Mouse (Mus musculus): ENCODE data around the gene E130208F15Rik. TPM values are rescaled to one million over a fixed set of nuclear protein-coding genes. Genes with fewer than 3 reads are reported as not detected.

Gene E130208F15Rik
- under 1 TPM; 0.45 to 0.99 TPM for total RNA-seq (2021)

DNA sequence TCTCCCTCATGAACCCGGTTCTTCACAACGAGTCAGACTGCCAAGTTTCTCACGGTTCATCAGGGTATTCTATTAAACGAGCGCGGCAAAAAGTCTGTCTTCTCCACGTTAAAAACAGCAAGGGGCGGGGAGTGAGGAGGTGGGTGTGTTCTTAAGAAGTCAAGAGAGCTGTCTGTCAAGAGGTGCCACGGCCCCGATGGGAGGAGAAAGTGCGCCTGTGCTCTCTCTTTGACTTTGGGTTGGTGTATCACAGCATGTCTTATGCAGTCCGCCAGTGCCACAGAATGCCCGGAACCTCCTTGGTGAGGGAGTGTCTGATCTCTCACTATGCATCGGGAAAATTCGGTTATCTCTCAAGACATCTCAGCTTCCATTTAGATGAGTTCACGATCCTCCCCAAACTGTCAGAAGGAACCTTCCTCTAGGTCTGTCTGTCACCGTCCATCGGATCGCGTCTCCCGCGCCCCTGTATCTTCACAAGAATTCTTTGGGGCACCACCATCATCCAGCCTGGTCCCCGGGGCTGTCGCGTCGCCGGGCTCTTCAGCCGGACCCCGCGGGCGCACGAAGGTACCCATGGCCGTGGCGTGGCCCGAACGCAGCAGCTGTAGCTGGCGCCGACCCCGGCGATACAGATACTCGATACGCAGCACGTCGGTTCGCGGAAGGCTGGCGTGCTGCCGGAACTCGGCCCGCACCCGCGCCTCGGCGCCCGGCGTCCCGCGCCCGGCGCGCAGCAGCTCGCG is at the start of gene E130208F15Rik:
Gene E130208F15Rik, plus strand, starts transcription at position 202 of the 746 bp plus-strand sequence.
- intact Hi-C loops (cut with DNase I), result no loop called here
- peak; percentile 51 for DNase-seq (ENCODE audit: low spot score)

DNA sequence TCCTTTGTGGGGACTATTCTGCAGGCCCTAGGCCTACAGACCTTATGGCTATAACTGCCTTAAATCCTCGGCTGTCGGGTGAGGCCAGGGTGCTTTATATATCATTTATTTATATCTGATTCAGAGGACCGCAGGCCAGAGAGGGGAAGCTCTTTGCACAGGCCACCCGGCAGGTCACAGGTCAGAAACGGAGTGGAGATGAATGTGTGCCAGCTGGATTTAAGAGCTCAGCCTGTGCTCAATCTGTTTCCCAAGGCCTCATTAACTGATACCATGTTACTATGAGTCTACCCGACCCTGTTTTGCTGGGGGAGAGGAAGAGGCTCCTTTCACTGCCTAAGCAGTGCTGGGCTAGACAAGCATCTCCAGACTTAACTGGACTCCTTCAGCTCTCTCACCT is 47.2 kb upstream of the E130208F15Rik start:
- DNase-seq (ENCODE audit: low spot score), result no peak
- intact Hi-C loops (cut with DNase I), result no loop called here

GRCm38 (mm10) chr7:30278911-30279310 is 42.6 kb upstream of the E130208F15Rik start:
- intact Hi-C loops (cut with DNase I), result no loop called here
- no peak for DNase-seq (ENCODE audit: low spot score)

DNA sequence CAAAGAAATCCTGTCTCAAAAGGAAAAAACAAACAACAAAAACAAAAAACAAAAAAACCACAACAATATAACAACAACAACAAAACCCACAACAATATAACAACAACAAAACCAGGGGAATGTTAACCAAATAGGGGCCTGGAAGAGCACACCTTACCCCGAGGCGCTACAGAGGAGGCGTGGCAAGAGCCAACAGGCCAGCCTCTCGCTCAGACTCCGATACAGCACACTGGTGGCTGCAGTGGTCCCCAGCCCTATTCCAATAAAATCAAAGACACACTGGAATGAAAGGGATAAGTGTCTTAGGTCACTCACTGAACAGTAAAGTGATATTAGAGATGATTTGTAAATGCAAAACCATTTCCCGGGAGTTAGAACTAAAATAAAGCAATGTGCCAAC is 42.0 kb upstream of the E130208F15Rik start:
- no peak for DNase-seq (ENCODE audit: low spot score)
- intact Hi-C loops (cut with DNase I), result no loop called here

GRCm38 (mm10) chr7:30279951-30280669 is 41.4 kb upstream of the E130208F15Rik start, which contains the start of the genes Thap8 and Wdr62:
TSS of gene Thap8 (plus strand) at chr7:30280094.
TSS of gene Wdr62 (minus strand) at chr7:30280419.
- intact Hi-C loops (cut with DNase I), result no loop called here
- peak; percentile 84 for DNase-seq (ENCODE audit: low spot score)

- DNase-seq (ENCODE audit: low spot score), result peak; percentile 85
- intact Hi-C loops (cut with DNase I), result no loop called here
These were observed 40.8 kb upstream of the E130208F15Rik start for GRCm38 (mm10) chr7:30280670-30281138.

DNA sequence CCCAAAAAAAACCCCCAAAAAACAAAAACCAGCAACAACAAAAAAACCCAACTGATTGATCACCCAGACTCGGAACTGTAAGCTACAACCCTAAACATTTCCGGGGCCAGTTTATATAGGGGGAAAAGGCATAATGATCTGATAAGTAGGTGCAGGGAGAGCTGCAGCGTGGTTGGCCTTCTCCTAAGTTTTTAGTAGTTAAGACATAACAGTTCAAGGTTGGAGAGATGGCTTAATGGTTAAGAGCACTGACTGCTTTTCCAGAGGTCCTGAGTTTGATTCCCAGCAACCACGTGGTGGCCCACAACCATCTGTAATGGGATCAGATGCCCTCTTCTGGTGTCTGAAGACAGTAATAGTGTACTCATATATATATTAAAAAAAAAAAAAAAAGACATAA is 40.0 kb upstream of the E130208F15Rik start:
- intact Hi-C loops (cut with DNase I), result no loop called here
- no peak for DNase-seq (ENCODE audit: low spot score)

- intact Hi-C loops (cut with DNase I), result no loop called here
These were observed 38.8 kb upstream of the E130208F15Rik start for GRCm38 (mm10) chr7:30282740-30283139.

DNA sequence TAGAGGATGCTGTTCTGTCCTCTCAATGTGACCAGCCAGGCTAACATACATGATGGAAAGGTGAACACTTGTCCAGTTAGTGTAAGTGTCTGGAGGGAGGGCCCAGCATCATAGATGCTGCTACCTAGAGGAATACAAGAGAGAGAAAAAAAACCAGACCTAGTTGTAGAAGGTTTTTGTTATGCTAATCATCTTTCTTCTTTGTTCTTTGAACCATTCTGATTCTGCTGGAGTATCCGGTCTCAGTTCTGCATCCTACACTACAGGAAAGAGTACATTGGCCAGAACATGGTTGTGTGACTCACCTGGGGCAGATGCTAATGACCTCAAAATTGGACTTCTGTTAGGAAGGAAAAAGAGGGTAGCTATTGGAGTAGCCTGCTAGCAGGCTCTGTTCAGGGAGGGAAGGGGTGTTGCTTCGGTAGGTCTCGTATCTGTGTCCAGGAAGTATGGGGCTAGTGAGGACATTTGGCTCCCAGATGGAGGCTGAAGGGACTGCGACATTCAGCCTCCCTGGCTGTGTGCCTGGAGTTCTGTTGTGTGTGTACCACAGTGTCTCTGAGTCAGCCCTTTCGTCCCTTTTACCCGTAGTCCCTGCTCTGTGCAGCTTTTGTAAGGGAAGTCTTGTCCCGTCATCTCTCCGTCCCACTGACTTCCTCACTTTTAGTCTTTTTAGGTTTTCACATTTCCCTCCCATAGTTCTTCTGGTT is 34.7 kb upstream of the E130208F15Rik start:
- DNase-seq (ENCODE audit: low spot score), result no peak
- intact Hi-C loops (cut with DNase I), result no loop called here

More at GRCm38 (mm10) chr7:30282740-30283139, 38.8 kb upstream of the E130208F15Rik start:
- no peak for DNase-seq (ENCODE audit: low spot score)

GRCm38 (mm10) chr7:30288046-30288445 is 33.5 kb upstream of the E130208F15Rik start:
- intact Hi-C loops (cut with DNase I), result no loop called here

GRCm38 (mm10) chr7:30289071-30289713 is 32.3 kb upstream of the E130208F15Rik start:
- intact Hi-C loops (cut with DNase I), result no loop called here
- DNase-seq (ENCODE audit: low spot score), result no peak

More at GRCm38 (mm10) chr7:30288046-30288445, 33.5 kb upstream of the E130208F15Rik start:
- DNase-seq (ENCODE audit: low spot score), result no peak

- DNase-seq (ENCODE audit: low spot score), result no peak
- intact Hi-C loops (cut with DNase I), result no loop called here
These were observed 31.7 kb upstream of the E130208F15Rik start for GRCm38 (mm10) chr7:30289714-30290399.

- intact Hi-C loops (cut with DNase I), result no loop called here
- peak; percentile 68 for DNase-seq (ENCODE audit: low spot score)
These were observed 30.1 kb upstream of the E130208F15Rik start, which contains the start of gene Clip3 for GRCm38 (mm10) chr7:30291215-30292131. TSS of gene Clip3 (plus strand) at chr7:30291728.

DNA sequence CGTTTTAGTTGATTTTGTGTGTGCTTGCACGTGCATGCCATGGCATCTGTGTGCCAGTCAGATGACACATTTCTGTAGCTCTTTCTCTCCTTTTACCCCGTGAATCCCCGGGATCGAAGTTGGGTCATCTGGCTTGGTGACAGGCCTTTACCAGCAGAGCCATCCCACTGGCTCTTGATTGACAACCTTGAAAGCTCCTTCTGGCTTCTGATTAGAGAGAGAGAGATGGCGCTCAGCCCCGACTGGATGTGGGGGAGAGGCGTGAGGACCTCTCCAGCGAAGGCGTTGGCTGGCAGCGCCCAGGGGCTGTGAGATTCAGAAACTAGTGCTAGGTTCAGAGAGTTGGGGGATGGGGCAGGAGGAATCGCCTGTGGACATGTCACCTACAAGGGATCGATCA is 27.7 kb upstream of the E130208F15Rik start:
- intact Hi-C loops (cut with DNase I), result no loop called here

GRCm38 (mm10) chr7:30294296-30294695 is 27.2 kb upstream of the E130208F15Rik start:
- no peak for DNase-seq (ENCODE audit: low spot score)
- intact Hi-C loops (cut with DNase I), result no loop called here

More for the DNA sequence above, 27.7 kb upstream of the E130208F15Rik start:
- no peak for DNase-seq (ENCODE audit: low spot score)

GRCm38 (mm10) chr7:30295103-30295502 is 26.4 kb upstream of the E130208F15Rik start:
- DNase-seq (ENCODE audit: low spot score), result peak; percentile 62
- intact Hi-C loops (cut with DNase I), result no loop called here

GRCm38 (mm10) chr7:30296816-30297215 is 24.7 kb upstream of the E130208F15Rik start:
- no peak for DNase-seq (ENCODE audit: low spot score)
- intact Hi-C loops (cut with DNase I), result no loop called here

DNA sequence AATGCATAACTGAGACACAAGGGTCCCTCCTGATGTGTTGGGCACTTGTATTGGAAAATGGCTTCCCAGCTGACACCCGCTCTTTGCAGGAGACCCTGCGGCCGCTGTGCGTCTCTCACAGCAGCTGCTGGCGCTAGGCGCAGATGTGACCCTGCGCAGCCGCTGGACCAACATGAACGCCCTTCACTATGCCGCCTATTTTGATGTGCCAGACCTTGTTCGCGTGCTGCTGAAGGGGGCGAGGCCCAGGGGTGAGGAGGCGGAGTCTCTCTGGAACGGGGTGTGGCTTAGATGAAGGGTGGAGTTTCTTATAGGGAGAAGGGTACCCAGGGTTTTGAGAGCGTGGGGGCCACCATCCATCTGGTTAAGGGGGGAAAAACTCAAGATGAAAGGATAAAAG is 24.3 kb upstream of the E130208F15Rik start:
- intact Hi-C loops (cut with DNase I), result no loop called here
- no peak for DNase-seq (ENCODE audit: low spot score)
